8 mouse cellular contexts compared by ENCODE assay signal in the genomic region with DNA sequence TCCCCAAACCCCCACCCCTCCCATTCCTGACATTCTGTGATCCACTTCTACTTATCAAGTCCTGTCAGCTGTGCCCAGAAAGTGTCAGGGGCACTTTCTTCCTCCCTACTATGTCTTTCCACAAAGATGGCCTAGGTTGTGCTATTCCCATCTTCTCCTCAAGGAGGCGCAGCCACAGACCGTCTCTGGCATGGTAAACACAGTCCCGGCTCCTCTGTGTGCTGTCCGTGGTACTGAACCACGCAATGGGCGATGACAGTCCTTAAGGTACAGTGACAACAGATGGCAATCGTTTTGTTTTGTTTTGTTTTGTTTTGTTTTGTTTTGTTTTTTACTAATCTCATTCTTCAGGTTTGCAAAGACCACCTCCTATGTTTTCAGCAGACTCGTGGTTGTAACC.
A peak's percentile ranks its signal among the peaks of the same experiment; 100 is the strongest.
DNase-seq lines count a peak whose midpoint lies in the region; ATAC-seq and TF ChIP-seq lines count a peak whose summit lies in the region.

No protein-coding gene starts in this region.

- no peak for TF ChIP-seq POLR2A in brain, embryonic 14.5 days (IDR thresholded peaks at IDR 0.05; ENCODE audit: borderline replicate concordance, extremely low read depth, insufficient read depth, insufficient read length, poor library complexity, severe bottlenecking)
- TF ChIP-seq POLR2A in small intestine, adult 2 months (IDR thresholded peaks at IDR 0.05; ENCODE audit: low read depth, low read length), result no peak

- H3K27ac ChIP-seq in midbrain, embryonic 10.5 days (replicated peaks), result no peak overlapping the region
- no peak overlapping the region for H3K27ac ChIP-seq in midbrain, embryonic 16.5 days (ENCODE audit: low read length)
- no peak overlapping the region for H3K27ac ChIP-seq in kidney, embryonic 16.5 days (ENCODE audit: low read length)
- H3K27ac ChIP-seq in small intestine, adult 2 months (ENCODE audit: insufficient read depth, low read depth, low read length), result no peak overlapping the region

- no peaks in the 10 kb centered on the region for H3K4me1 ChIP-seq in midbrain, embryonic 10.5 days
- no peaks in the 10 kb centered on the region for H3K4me1 ChIP-seq in midbrain, embryonic 16.5 days (ENCODE audit: control insufficient read depth, insufficient read depth, low read length)
- no peaks in the 10 kb centered on the region for H3K4me1 ChIP-seq in kidney, embryonic 16.5 days (ENCODE audit: insufficient read depth, low read length)
- H3K4me1 ChIP-seq in small intestine, adult 2 months (ENCODE audit: control insufficient read depth, insufficient read depth, insufficient read length, low read length), result no peaks in the 10 kb centered on the region

- no peaks in the 10 kb centered on the region for H3K36me3 ChIP-seq in midbrain, embryonic 10.5 days
- no peaks in the 10 kb centered on the region for H3K36me3 ChIP-seq in midbrain, embryonic 16.5 days (ENCODE audit: control insufficient read depth, insufficient read depth, low read length)
- no peaks in the 10 kb centered on the region for H3K36me3 ChIP-seq in kidney, embryonic 16.5 days (ENCODE audit: insufficient read depth, low read length)
- H3K36me3 ChIP-seq in small intestine, adult 2 months (ENCODE audit: control insufficient read depth, insufficient read depth, low read length), result no peaks in the 10 kb centered on the region

- ATAC-seq in midbrain, embryonic 16.5 days, result no peak
- ATAC-seq in kidney, embryonic 16.5 days (ENCODE audit: low FRiP score, low TSS enrichment), result 0 out of 2 replicates have a peak, but pooled peaks have one; percentile 51
- no peak for ATAC-seq in erythroid progenitor cell, adult 5-6 weeks (replicated peaks; ENCODE audit: low FRiP score, poor library complexity, severe bottlenecking)

- no peak overlapping the region for H3K9ac ChIP-seq in midbrain, embryonic 16.5 days (ENCODE audit: low read depth, low read length)
- no peak overlapping the region for H3K9ac ChIP-seq in kidney, embryonic 16.5 days (replicated peaks; ENCODE audit: low read length)

- H3K4me3 ChIP-seq in midbrain, embryonic 10.5 days, result no peak overlapping the region
- no peak overlapping the region for H3K4me3 ChIP-seq in midbrain, embryonic 16.5 days (ENCODE audit: low read depth, low read length)
- H3K4me3 ChIP-seq in kidney, embryonic 16.5 days (ENCODE audit: low read length), result no peak overlapping the region
- H3K4me3 ChIP-seq in small intestine, adult 2 months (ENCODE audit: low read depth, low read length), result no peak overlapping the region

- no peak overlapping the region for H3K4me2 ChIP-seq in midbrain, embryonic 16.5 days (ENCODE audit: low read length)
- H3K4me2 ChIP-seq in kidney, embryonic 16.5 days (replicated peaks; ENCODE audit: low read depth, low read length), result no peak overlapping the region

- no peaks in the 10 kb centered on the region for H3K27me3 ChIP-seq in midbrain, embryonic 10.5 days (ENCODE audit: low read depth, poor library complexity, severe bottlenecking)
- no peaks in the 10 kb centered on the region for H3K27me3 ChIP-seq in midbrain, embryonic 16.5 days (ENCODE audit: control insufficient read depth, insufficient read depth, low read depth, low read length)
- H3K27me3 ChIP-seq in kidney, embryonic 16.5 days (ENCODE audit: insufficient read depth, low read length), result no peaks in the 10 kb centered on the region
- H3K27me3 ChIP-seq in small intestine, adult 2 months (ENCODE audit: control insufficient read depth, insufficient read depth, low read length), result no peaks in the 10 kb centered on the region

- H3K9me3 ChIP-seq in midbrain, embryonic 10.5 days (replicated peaks), result no peaks in the 10 kb centered on the region
- no peaks in the 10 kb centered on the region for H3K9me3 ChIP-seq in midbrain, embryonic 16.5 days (replicated peaks; ENCODE audit: control insufficient read depth, low read length, poor library complexity, severe bottlenecking)
- no peaks in the 10 kb centered on the region for H3K9me3 ChIP-seq in kidney, embryonic 16.5 days (ENCODE audit: low read length)

- 12% methylated on average over 8 of the region's 8 CpGs for WGBS in midbrain, embryonic 10.5 days
- WGBS in midbrain, embryonic 16.5 days, result 11% methylated on average over 8 of the region's 8 CpGs
- 7% methylated on average over 8 of the region's 8 CpGs for WGBS in kidney, embryonic 16.5 days
- WGBS in small intestine, adult 2 months, result 6% methylated on average over 8 of the region's 8 CpGs

- DNase-seq in midbrain, embryonic 10.5 days (ENCODE audit: low spot score), result peak; percentile 73
- DNase-seq in brain, embryonic 14.5 days (ENCODE audit: low read depth), result peak; percentile 61
- peak; percentile 11 to 34 for DNase-seq in gastrocnemius, adult 8-10 months (ENCODE audit: low spot score in 2 of 2)
- peak; percentile 87 for DNase-seq in lung, postnatal 10 days

- peak; percentile 74; the same call in 1 of the 2 replicates for TF ChIP-seq CTCF in brain, embryonic 14.5 days (IDR thresholded peaks at IDR 0.05; ENCODE audit: borderline replicate concordance, extremely low read depth, insufficient read depth, insufficient read length)
- peak; percentile 50; the same call in 1 of the 2 replicates for TF ChIP-seq CTCF in small intestine, adult 2 months (IDR thresholded peaks at IDR 0.05; ENCODE audit: extremely low read depth, insufficient read length, insufficient replicate concordance, low read depth, low read length)

Comparison
In these comparisons a context has a peak if more than half of its experiments do, and no peak if none do; other contexts are left out.
1. DNase-seq: peak in every context shown above with its lines; median percentile 87 in lung, postnatal 10 days; 73 in midbrain, embryonic 10.5 days; 61 in brain, embryonic 14.5 days; 22 in gastrocnemius, adult 8-10 months.